Mouse (Mus musculus) lung, postnatal 36 days (tissue): ENCODE data around the gene Sec1.

Experiments
- DNase-seq: peaks from one replicate; pipeline ENCODE4 v3.0.0; 2022; ENCODE audit warnings: mixed read lengths

Gene Sec1

DNA sequence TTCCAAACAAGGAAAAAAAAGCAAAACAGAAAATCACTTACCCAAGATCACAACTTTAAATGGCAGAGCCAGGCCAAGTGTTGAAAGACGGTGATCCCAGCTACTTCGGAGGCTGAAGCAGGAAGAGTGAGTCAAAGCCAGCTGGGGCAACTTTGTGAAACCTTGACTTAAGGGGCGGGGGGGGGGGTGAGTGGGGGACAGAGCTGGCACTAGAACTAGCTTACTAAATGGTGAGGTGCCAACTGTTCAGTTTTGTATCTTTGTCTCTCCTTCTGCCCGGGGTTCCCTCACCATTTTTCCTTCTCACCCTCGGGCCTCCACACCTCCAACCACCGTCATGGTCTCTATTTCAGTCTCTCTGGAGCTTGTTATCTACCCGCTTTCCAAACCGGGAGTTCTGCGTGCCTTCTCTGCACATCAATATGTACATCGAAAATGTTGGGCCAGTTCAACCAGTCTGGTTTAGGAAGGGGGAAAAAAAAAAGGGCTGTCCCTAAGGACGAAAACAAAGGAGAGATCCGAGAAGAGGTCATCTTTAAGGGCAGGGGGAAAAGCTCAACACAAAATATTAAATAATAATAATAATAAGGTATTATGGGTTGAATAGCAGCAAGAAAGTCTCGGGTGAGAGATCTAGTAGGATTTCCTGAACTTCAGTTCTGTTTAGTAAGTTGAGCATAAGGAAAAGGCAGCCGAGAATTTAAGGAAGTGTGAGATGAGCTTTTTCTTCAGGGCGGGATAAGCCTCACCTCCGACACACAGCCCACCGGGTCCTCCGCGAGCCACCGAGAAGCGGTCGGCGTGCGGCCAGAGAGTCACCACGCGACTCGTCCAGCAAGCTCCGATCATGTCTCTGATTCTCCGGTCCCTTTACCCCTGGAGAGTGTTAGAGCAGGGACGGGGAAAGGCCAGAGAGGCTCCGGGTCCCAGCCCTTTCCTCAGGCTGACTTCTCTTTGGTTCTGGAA is 23.0 kb upstream of the Sec1 start:
- DNase-seq = no peak

DNA sequence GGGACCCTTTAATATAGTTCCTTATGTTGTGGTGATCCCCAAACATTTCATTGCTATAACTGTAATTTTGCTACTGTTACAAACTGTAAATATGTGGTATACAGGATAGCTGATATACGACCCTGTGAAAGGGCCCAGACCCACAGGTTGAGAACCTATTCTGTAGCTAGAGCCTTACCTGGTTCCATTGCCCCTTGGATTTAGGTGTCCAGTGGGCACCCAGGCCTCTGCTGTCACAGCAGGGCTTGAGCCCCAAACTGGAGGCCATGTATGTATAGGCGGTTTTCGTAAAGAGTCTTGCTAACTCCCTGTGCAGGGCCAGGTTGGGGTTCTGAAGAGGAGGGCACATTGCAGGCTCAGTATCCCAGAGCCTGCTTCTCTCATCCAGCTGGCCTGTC is 22.3 kb upstream of the Sec1 start:
- DNase-seq = no peak

DNA sequence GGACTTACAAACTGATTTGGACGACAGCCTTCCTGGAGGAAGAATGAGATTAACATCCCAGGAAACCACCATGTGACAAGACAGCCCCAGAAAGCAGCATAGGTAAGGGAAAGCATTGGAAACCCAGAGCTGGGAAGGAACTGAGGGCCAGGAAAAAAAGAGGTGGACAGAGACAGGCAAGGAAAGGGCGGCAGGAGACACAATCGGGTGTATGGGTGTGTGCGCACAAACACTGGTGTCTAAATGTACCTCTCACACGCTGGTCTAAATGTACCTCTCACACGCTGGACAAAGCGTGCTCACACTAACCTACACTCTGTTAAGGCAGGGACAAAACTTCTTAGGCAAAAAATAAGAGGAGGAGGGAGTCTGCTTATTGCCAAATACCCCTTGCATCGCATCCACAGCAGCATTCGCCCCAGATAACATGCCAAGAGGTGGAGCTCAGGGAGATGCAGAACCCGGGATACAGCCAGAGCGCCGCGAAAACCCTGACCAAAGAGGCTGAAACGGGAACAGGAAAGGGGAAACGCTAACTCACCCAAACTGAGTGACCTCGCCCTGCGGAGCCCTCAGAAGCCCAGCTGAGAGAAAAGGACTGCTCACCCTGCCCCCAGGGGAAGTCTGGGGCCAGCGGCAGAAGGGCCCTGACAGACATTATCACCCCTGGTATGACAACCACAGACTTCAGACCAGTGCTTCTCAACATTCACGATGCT is 21.7 kb upstream of the Sec1 start:
- DNase-seq = peak; percentile 61

DNA sequence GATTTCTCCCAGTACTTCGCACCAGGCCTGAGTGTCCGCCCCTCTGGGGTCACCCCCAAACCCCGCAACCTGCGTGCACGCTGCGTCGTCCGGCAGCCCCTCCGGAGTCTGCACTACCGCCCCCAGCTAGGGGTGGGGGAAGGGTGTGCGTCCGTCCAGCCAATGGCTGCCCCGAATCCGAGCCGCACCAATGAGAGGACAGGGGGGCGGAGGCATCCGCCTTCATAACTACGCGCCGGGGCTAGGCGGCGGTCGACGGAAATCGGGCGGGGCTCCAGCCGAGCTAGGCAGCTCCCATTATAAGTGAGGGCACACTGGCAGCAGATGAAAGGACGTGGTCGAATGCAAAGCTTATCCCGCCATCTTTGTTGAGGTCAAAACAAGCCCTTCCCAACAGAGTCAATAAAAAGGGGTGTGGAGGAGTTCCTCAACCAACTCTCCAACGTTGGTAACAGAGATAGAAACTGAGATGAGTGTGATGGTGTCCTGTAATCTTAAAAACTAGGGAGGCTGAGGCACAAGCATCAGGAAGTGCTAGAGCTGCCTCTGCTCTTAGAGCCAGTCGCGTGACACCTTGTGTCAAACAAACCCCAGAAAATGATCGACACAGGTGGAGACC is 21.0 kb upstream of the Sec1 start, which contains the start of gene Rpl18:
Rpl18 (plus strand) TSS at position 368 of the 619 bp plus-strand sequence.
- peak; percentile 99 for DNase-seq

DNA sequence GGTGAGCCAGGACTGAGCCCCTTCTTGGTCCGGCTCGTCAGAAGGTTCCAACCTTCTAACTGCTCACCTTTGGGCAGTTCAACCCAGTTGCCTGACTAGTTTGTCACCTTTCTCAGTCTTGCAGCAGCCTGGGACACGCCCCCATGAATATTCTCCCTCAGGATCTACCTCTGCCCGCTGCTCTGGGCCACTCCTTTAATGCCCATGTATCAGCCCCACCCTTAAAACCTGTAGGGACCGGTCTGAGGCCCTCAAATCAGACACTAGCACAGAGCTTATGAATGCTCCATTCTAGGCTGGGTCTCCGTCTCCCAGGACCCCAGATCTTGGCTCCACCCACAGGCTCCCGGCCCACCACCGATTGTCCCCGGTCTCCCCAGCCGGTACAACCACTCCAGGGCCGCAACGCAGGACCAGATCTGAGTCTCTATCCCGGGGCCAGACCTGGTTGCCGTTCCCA is 20.5 kb upstream of the Sec1 start:
- peak; percentile 70 for DNase-seq

DNA sequence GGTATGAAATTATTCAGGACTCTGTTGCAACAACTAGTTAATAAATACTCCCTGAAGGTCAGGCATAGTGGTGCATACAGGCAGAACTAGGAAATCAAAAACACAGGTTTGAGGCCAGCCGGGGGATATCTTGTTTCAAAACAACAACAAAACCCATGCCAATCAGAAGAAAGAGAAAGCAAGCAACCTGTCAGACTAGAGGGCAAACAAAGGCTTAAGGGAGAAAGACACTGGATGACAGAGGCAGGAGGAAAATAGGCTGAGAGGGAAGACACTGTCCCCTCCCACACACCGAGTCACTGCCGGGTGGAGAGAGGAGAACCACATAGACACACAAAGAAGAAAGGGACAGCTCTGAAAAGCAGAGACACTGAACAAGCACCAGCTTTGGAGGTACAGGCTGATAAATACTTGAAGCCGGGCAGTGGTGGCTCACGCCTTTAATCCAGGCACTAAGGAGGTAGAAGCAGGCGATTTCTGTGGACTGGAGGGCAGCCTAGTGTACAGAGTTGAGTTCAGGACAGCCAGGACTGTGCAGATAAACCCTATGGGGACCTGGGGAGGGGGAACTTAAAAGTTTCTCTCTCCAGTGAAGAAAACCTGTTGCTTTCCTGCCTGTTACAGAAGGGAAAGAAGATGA is 19.8 kb upstream of the Sec1 start:
- no peak for DNase-seq

DNA sequence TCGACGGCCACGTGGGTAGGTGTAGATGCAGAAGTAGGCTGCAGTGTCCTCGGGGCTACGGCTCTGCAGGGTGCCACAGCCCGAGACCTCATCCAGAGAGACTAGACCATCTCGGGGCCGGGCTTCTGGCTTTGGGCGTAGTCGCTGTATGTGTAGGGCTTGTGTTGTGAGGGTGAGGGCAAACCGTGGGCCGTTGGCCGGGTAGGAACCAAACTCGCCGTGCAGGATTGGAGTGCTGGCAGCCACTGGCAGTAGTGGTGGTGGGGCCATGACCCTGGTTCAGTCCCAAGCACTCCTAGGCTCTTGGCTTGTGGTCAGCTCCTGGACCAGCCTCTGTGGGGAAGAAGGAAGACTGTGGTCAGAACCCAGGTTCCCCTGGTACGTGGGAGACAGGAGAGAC is 19.2 kb upstream of the Sec1 start:
- no peak for DNase-seq

DNA sequence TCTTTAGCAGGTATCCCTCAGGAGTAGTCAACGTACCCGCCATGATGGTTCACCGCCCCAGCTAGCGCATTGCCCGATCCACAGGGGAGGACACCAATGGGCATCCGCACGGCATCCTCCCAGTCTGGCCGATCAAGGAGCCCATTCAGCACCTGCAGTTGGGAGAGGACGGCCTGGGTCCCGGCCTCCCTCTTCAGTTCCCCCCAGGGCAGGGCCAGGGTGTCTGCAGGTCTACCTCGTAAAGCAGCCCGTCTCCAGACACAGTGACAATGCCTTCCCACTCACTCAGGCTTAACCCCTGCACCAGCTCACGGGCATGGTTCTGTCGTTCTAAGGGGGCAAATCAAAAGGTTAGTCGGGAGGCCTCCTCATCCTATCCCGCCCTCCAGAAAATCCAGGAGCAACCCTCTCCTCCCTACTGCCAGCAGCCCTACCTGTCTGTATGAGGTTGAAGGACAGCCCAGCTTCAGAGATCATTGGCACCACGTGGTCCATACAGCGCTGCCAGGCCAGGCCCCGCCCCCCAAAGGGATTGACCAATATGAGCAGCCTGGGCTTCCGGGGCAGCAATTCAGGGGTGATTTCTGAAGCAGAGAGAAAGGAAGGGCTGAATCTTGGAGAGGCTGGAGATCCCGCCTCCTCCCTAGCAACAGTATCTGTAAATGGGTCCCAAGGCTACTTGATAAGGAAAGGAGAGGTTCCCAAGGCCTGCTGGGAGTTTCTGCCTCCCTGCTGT is 18.0 kb upstream of the Sec1 start:
- DNase-seq = peak; percentile 93

DNA sequence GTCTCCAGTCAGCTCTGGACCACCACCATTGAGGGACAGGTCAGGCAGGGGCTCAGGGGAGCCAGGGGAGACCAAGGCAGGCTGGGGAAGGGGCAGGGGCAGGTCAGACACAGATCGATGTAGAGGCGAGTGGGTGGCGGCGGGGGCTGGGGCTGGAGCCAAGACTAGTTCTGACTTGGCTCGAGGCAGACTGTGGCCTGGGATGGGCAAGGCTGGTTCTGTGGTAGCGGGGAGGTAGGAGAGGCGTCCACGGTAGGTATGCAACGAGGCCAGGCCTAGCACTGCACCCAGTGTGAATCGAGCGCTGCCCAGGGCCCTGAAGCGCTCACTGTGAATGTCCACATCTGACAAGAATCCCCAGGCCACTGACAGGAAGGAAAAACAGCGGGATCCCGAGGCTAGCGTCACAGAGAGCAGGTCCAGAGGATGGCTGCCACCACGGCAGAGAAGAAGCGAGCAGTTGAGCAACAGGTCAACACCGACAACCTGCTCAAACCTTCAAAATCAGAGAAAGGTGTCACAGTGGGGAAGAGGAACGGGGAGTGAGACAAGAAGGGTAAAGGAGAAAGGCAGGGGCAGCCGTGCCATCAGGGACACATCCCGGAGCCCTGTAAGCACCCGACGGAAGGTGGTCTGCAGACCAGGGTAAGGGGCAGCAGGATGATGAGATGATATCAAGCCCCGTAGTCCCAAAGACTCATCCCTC is 17.3 kb upstream of the Sec1 start:
- DNase-seq = no peak

DNA sequence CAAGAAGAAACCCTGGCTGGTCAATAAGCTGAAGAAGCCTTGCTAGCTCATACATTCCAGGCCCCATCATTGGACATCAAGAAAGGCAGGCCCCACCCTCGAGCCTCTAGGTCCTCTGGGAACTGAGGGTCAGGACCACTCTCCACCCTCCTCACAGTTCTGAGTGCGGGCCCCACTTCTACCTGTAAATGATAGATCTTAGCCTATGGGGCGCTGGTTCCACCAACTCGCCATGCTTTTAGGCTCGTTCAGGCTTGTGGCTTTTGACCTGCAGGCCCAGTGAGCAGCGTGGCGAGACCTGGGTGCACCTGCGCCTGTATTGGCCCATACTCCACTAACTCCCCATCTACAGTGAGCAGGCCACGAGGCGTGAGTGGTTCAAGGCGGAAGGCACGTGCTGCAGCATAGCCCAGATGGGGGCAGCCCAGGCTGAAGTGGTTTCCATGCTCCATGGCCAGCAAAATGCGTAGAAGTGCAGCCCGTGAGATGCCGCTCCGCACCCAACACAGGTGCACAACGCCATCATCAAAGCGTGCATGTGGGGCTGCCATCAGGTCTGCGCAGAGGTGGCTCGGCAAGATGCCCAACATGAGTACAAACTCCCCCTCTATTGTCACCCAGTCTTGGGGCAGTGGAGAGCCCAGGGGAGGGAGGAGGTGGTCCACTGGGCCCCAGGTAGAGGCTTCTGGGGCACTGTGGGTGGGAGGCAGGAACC is 16.4 kb upstream of the Sec1 start:
- no peak for DNase-seq

DNA sequence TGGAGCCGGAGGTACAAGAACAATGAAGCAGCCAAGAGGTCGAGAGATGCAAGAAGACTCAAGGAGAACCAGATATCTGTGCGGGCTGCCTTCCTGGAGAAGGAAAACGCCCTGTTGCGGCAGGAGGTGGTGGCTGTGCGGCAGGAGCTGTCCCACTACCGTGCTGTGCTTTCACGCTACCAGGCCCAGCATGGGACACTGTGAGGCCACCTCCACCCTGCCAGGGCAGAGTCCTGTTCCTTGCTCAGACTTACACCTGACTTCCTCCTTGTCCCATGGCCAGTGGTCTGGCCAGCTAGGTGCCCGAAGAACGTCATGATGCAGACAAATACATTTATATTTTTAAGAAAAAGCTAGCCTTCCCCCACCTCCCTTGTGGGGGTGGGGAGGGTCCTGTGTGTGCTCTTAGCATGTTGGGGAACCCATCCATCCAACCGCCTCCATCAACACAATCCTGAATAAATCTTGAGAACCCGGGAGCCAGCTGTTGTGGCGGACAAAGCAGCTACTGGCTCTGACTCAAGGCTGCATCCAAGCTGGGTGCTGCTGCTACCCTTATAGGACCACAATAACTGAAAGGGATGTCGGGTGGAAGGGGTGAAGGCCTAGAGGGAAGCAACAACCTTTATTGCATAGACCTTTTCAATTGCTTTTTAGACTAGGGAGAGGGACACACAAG is 15.6 kb upstream of the Sec1 start:
- DNase-seq = no peak

DNA sequence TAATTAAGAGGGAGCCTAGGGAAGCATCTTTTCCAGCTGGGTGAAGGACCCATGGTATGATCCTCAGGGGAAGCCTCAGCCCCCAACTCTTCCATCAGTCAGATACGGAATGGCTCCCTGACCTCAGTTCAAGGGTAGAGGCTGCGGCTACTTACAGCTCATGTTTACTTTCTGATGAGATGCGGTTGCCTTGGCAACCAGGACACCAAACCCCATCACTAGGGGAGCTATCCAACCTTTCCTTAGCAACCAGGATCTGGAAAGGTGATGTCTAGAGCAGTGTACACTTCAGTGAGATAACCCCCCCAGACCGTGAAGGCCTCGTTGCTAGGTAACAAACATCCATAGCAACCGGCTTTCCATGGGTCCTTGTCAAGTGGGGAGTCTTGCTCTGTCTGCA is 14.8 kb upstream of the Sec1 start:
- no peak for DNase-seq

DNA sequence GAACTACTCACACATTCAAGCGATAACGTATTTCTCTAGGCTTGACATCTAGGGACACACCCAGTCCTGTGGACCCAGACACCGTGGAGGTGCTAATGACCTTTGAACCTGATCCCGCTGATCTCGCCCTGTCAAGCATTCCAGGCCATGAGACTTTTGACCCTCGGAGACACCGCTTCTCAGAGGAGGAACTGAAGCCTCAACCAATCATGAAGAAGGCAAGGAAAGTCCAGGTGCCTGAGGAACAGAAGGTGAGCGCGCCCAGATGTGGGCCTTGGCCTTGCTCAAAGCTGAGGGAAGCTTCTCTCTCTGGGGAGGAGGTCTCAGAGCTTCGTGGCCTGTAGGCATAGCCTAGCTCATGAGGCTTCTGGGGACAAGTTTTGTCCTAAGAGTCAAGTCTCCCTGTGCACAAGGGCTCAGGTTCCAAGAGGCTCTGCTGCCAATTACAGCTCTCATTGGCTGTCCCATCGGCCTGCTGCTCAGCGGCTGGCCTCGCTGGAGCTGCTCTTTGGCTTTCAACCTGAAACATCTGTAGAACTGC is 14.1 kb upstream of the Sec1 start:
- no peak for DNase-seq

DNA sequence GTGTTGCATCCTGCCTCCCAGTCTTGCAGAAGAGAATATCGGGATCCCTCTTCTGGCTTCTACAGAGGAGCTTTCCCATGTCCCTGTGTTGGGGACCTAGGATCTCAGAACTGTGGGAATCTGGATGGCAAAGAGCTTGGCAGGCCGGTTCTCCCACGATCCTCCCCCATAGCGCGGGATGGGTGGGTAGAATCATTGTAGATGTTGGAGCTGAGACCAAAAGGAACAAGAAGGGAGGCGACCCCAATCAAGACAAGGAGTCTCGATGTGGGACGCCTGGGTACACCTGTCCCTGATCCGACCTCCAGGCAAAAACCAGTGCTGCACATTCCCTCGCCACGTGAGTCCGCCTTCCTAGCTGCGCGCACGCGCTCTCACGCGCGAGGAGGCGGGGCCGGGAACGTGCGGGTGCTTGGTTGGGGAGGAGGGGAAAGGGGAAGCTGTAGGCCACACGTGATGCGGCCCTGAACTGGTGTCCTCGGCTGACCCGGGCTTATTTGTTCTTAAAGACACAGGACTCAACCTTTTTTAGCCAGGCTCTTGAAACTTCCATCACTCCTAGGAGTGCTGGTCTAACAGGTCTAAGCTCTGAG is 13.3 kb upstream of the Sec1 start:
- DNase-seq = peak; percentile 99

DNA sequence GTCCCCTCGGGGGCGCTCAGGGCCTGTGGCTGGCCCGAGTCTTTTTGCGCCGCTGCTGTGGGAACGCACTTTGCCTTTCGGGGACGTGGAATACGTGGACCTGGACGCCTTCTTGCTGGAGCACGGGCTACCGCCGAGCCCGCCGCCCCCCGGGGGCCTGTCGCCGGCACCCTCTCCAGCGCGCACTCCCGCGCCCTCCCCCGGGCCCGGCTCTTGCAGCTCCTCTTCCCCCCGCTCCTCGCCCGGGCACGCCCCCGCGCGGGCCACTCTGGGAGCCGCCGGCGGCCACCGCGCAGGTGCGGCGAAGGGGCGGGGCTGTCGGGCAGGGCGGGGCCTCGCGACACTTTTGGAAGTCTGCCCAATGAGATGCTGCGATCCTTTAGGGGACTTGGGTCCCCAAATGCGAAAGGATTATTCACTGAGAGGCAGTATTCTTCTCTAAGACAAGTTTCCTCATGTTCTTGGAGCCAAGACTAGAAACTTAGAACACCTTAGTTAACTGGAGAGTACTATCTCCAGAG is 12.6 kb upstream of the Sec1 start:
- DNase-seq = peak; percentile 88

DNA sequence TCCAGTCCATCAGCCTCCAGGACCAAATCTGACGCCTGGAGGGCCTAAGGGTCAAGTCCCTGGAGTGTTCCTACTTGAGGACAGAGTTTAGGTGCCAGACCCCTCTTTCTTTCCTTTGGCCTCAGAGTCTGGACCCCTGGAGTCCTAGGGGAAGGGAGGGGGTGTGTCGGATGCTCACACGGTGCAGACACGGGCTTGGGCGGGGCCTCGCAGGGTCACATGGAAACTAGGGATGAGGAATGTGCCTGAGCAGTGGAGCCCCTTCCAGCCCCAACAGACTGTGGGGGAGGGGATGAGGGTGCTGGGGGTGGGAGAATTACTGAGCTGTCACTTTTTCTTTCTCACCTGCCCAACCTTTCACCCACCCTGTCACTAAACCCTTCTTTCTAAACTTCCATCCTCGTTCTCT is 11.7 kb upstream of the Sec1 start:
- peak; percentile 95 for DNase-seq

DNA sequence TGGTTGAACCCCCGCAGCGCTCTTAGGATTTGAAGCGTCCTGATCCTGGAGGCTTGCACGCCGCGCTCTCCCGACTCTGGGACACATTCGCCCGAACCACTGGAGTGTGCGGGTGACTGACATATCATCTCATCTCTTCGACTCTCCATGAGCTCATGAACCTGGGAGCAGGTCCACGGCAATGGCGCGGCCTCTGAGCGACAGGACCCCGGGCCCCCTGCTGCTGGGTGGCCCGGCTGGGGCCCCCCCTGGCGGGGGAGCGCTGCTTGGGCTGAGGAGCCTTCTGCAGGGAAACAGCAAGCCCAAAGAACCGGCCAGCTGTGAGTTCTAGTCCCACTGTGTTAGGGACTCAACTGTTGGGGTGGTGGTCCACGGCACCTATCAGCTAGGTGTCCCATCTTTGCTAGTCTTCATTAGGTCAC is 11.3 kb upstream of the Sec1 start:
- DNase-seq = no peak

DNA sequence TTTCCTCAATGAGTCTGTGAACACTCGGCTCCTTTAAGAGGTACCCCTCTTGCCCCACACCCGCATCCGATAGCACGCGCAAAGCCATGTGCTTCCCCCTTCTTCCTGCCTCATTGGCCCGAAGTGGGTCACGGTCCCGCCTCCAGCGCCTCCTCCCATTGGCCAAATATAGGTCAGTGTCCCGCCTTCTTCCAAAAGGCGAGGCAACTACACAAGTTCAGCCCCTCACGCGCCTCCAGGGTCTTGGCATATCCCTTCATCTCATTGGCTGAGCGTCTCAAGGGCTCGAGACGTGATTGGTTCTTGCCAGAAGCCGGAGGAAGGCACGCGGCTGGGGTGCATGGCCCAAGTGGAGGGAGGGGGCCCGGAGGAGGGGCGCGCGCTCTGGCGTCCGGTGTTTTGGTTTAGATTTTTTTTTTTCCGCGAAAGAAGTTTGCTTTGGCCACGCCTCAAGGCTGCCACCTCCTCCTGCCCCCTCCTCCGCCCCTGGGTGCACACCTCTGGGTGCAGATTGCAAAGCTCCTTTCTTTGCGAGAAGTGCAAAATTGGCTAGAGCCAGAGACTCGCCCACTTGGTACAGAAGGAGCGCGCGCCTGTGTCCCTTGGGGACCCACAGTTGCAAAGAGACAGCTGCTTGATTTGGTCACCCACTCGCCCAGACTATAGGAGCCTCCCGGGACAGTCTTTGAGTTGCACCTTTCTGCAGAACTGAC is 10.7 kb upstream of the Sec1 start, which contains the start of gene Dbp:
Dbp (plus strand) TSS at position 359 of the 713 bp plus-strand sequence.
- peak; percentile 100 for DNase-seq
